Mouse (Mus musculus): Measurements from ENCODE around the gene Cdk6. TPM values are rescaled to one million over a fixed set of nuclear protein-coding genes. Genes with fewer than 3 reads are reported as not detected.

Cdk6 gene
- polyA plus RNA-seq, 1 experiment, result 24.1 TPM

- Histone ChIP-seq H3K4me3 (ENCODE audit: insufficient read depth, low read length) (no peak overlapping the region), H3K4me1 (ENCODE audit: control insufficient read depth, insufficient read depth, low read length) (peaks cover 25% of the 10 kb centered on the region), H3K27ac (ENCODE audit: insufficient read depth, low read depth, low read length) (peak overlapping the region; percentile 70)
- TF ChIP-seq CTCF (IDR thresholded peaks at IDR 0.05; ENCODE audit: low read depth, low read length), result no peak
- TF ChIP-seq POLR2A (IDR thresholded peaks at IDR 0.05; ENCODE audit: borderline replicate concordance, low read depth, low read length), result no peak
Observed at GRCm38 (mm10) chr5:3460907-3461306, 119.6 kb downstream of the Cdk6 start.

GRCm38 (mm10) chr5:3461401-3461800, 120.1 kb downstream of the Cdk6 start:
- H3K4me3 ChIP-seq (ENCODE audit: insufficient read depth, low read length), result no peak overlapping the region
- TF ChIP-seq CTCF (IDR thresholded peaks at IDR 0.05; ENCODE audit: low read depth, low read length) (no peak), POLR2A (IDR thresholded peaks at IDR 0.05; ENCODE audit: borderline replicate concordance, low read depth, low read length) (no peak)
- H3K4me1 ChIP-seq (ENCODE audit: control insufficient read depth, insufficient read depth, low read length), result peaks cover 25% of the 10 kb centered on the region
- peak overlapping the region; percentile 70 for H3K27ac ChIP-seq (ENCODE audit: insufficient read depth, low read depth, low read length)

GRCm38 (mm10) chr5:3462897-3463757, 121.8 kb downstream of the Cdk6 start:
- no peak overlapping the region for H3K27ac ChIP-seq (ENCODE audit: insufficient read depth, low read depth, low read length)
- TF ChIP-seq POLR2A (IDR thresholded peaks at IDR 0.05; ENCODE audit: borderline replicate concordance, low read depth, low read length) (no peak), CTCF (IDR thresholded peaks at IDR 0.05; ENCODE audit: low read depth, low read length) (no peak)
- H3K4me3 ChIP-seq (ENCODE audit: insufficient read depth, low read length), result no peak overlapping the region
- H3K4me1 ChIP-seq (ENCODE audit: control insufficient read depth, insufficient read depth, low read length), result peaks cover 25% of the 10 kb centered on the region

- Histone ChIP-seq H3K4me3 (ENCODE audit: insufficient read depth, low read length) (no peak overlapping the region), H3K27ac (ENCODE audit: insufficient read depth, low read depth, low read length) (no peak overlapping the region), H3K4me1 (ENCODE audit: control insufficient read depth, insufficient read depth, low read length) (peaks cover 25% of the 10 kb centered on the region)
- TF ChIP-seq POLR2A (IDR thresholded peaks at IDR 0.05; ENCODE audit: borderline replicate concordance, low read depth, low read length), result no peak
- TF ChIP-seq CTCF (IDR thresholded peaks at IDR 0.05; ENCODE audit: low read depth, low read length), result no peak
Observed at GRCm38 (mm10) chr5:3463758-3464157, 122.5 kb downstream of the Cdk6 start.

GRCm38 (mm10) chr5:3466069-3466877, 125.0 kb downstream of the Cdk6 start:
- no peak overlapping the region for H3K27ac ChIP-seq (ENCODE audit: insufficient read depth, low read depth, low read length)
- peaks cover 12% of the 10 kb centered on the region for H3K4me1 ChIP-seq (ENCODE audit: control insufficient read depth, insufficient read depth, low read length)
- TF ChIP-seq CTCF (IDR thresholded peaks at IDR 0.05; ENCODE audit: low read depth, low read length) (no peak), POLR2A (IDR thresholded peaks at IDR 0.05; ENCODE audit: borderline replicate concordance, low read depth, low read length) (no peak)
- no peak overlapping the region for H3K4me3 ChIP-seq (ENCODE audit: insufficient read depth, low read length)

GRCm38 (mm10) chr5:3470866-3471265, 129.6 kb downstream of the Cdk6 start:
- Histone ChIP-seq H3K27ac (ENCODE audit: insufficient read depth, low read depth, low read length) (no peak overlapping the region), H3K4me3 (ENCODE audit: insufficient read depth, low read length) (no peak overlapping the region), H3K4me1 (ENCODE audit: control insufficient read depth, insufficient read depth, low read length) (peaks cover 8% of the 10 kb centered on the region)
- no peak for TF ChIP-seq POLR2A (IDR thresholded peaks at IDR 0.05; ENCODE audit: borderline replicate concordance, low read depth, low read length)
- TF ChIP-seq CTCF (IDR thresholded peaks at IDR 0.05; ENCODE audit: low read depth, low read length), result no peak

- Histone ChIP-seq H3K4me1 (ENCODE audit: control insufficient read depth, insufficient read depth, low read length) (peaks cover 8% of the 10 kb centered on the region), H3K4me3 (ENCODE audit: insufficient read depth, low read length) (no peak overlapping the region), H3K27ac (ENCODE audit: insufficient read depth, low read depth, low read length) (no peak overlapping the region)
- TF ChIP-seq POLR2A (IDR thresholded peaks at IDR 0.05; ENCODE audit: borderline replicate concordance, low read depth, low read length), result no peak
- no peak for TF ChIP-seq CTCF (IDR thresholded peaks at IDR 0.05; ENCODE audit: low read depth, low read length)
Observed at GRCm38 (mm10) chr5:3472311-3473156, 131.2 kb downstream of the Cdk6 start.

GRCm38 (mm10) chr5:3477711-3478110, 136.4 kb downstream of the Cdk6 start:
- Histone ChIP-seq H3K4me3 (ENCODE audit: insufficient read depth, low read length) (no peak overlapping the region), H3K4me1 (ENCODE audit: control insufficient read depth, insufficient read depth, low read length) (peaks cover 7% of the 10 kb centered on the region), H3K27ac (ENCODE audit: insufficient read depth, low read depth, low read length) (no peak overlapping the region)
- TF ChIP-seq POLR2A (IDR thresholded peaks at IDR 0.05; ENCODE audit: borderline replicate concordance, low read depth, low read length) (no peak), CTCF (IDR thresholded peaks at IDR 0.05; ENCODE audit: low read depth, low read length) (no peak)

GRCm38 (mm10) chr5:3478216-3478615, 136.9 kb downstream of the Cdk6 start:
- Histone ChIP-seq H3K4me1 (ENCODE audit: control insufficient read depth, insufficient read depth, low read length) (peaks cover 7% of the 10 kb centered on the region), H3K4me3 (ENCODE audit: insufficient read depth, low read length) (no peak overlapping the region)
- TF ChIP-seq CTCF (IDR thresholded peaks at IDR 0.05; ENCODE audit: low read depth, low read length) (no peak), POLR2A (IDR thresholded peaks at IDR 0.05; ENCODE audit: borderline replicate concordance, low read depth, low read length) (no peak)

More at GRCm38 (mm10) chr5:3478216-3478615, 136.9 kb downstream of the Cdk6 start:
- no peak overlapping the region for H3K27ac ChIP-seq (ENCODE audit: insufficient read depth, low read depth, low read length)
